Mouse (Mus musculus) kidney, adult 18-20 months (tissue): ENCODE data around the gene Galnt16.

Experiments
- DNase-seq: peaks from one replicate; pipeline ENCODE4 v3.0.0; 2021

Gene Galnt16

DNA sequence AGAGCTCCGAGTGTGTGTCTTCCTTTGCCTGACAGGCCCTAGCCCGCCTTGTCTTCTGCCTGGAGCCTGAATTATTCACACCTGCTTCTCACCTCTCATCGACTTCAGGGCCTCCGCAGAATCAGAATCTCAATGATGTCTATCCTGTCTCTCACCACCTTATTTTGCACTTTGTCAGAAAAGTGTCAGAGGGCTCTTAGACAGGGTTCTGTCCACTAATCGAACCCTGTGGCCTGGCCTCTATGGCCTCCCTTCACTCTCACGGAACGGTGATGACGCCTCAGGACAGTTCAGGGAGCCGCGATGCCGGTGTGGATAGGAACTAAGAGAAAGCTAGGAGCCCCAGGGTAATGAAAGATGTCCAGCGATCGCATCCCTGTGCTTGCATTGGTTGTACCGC is at the start of gene Galnt16:
Gene Galnt16 (plus strand): TSS at position 301 of the 400 bp plus-strand sequence.
- no peak for DNase-seq

DNA sequence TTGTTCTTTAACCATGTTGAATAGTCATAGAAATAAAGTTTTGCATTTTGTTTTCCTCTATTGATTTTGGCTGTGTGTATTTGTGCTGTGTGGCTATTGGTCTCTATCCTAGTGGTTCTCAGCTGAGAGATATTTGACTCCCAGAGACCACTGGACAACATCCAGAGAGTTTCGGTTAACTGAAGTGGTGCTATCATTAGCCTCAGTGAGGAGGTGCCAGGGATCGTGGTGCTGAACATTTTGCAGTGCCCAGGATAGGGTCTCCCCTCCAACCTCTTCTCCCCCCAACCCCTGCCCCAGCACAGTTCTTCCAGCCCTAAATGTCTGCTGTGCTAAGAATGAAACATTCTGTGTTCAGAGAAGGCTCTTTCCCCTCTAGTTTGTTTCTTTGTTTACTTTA is 47.9 kb upstream of the Galnt16 start:
- DNase-seq = no peak

DNA sequence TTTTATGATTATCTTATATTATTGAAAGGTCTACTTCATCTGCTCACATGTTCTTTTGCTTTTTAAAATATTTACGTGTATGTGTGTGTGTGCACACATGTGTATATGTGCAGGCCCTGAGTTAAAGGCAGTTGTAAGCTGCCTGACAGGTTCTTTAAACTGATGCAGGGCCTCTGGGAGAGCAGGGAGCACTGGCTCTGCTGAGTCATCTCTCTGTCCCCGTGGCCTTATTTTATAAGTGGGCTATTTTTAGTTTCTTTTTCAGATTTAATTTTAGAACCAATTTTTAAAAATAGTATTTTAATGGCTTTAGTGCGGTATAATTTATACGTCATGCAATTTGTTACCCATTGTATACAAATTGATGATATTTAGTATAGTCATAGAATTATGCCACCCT is 46.2 kb upstream of the Galnt16 start:
- no peak for DNase-seq

DNA sequence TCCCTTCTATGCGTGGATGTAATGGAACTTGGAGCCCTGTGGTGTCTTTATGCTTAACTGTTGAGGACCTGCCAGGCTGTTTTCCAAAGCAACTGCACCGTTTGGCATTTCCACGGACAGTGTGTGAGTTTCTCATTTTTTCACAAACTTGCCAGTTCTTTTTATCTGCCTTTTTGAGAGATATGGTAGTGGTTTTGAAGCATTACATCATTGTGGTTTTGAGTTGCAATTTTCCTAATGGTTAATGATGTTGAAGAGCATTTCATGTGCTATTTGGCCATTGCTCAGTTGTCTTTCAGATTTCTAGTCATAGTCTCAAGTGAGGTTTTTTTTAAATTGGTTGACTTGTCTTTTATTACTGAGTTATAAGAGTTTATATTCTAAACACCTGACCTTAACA is 44.3 kb upstream of the Galnt16 start:
- DNase-seq = no peak

DNA sequence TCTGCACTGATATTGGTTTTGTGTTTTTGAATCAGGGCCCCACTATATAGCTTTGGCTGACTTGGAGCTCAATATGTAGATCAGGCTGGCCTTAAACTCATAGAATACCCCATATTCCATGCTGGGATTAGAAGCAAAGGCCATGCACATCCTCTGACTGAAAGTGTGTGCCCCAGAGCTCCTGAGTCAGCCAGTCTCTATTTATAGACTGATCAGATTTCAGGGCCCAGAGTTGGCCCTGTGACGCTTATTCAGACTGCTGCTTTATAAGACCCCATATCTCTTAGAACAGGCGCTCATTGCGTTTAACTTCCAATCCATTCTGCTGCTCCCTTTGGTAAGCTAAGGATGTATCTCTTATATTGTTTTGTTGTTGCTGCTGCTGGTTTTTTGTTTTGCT is 38.1 kb upstream of the Galnt16 start:
- DNase-seq = no peak

DNA sequence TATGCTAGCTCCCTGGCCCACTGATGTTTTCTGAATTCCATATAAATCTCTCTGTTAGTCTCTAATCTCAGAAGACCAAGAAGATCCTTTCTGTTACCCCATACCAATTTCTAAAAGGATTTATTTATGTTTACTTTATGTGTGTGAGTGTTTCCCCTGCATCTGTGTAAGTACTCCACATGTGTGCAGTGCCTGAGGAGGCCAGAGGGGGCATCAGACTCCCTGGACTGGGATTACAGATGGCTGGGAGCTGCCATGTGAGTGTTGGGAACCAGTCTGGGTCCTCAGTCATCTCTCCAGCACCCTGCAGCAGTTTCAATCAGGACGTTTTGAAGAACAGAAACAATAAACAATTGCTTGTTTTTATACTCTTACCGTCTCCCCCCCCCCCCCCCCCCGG is 34.7 kb upstream of the Galnt16 start:
- DNase-seq = no peak

DNA sequence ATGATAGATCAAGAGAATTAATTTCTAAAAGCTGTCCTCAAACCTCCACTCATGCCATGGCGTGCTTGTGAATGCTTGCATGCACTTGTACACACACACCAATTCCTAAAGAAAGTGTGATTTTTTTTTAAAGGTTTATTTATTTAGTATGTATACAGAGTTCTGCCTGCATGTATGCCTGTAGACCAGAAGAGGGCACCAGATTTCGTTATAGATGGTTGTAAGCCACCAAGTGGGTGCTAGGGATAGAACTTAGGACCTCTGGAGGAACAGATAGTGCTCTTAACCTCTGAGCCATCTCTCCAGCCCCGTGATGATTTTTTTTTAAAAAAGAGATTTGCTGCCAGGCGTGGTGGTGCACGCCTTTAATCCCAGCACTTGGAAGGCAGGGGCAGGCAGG is 24.8 kb upstream of the Galnt16 start:
- no peak for DNase-seq

DNA sequence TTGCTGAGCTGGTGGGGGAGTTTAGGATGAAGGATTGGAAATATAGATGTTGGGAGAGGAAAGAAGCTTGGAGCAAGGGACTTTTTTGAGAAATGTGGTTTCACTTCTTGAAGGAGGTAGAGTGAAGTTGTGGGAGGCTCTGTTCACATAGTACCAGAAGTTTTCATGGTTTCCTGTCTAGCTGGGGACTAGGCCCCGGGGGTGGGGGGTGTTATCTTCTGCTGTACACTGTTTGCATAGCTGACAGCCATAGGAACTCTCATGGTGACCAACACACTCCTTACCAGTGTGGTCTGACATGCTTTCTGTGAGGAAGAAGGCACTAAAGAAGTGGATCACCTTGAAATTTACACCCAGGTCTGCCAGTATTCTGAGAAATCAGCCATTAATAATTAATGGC is 22.4 kb upstream of the Galnt16 start:
- no peak for DNase-seq

DNA sequence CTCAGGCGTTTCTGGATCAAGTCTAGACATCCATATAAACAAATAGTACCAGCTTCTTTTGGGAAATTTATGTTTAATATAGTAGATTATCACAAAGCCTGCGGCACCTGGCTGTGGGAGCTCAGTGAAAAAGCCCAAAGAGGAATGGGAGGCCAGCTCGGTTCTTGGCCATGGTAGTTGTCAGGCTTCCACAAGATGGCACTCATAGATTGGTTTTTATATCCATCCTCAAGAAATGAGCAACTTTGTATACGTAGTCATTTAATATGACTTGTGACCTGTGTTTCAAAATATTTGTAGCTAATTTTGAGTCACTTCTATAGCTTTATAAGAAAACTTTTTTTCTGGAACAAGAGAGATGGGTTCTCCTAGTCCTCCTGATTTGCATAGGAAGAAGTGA is 19.7 kb upstream of the Galnt16 start:
- no peak for DNase-seq

DNA sequence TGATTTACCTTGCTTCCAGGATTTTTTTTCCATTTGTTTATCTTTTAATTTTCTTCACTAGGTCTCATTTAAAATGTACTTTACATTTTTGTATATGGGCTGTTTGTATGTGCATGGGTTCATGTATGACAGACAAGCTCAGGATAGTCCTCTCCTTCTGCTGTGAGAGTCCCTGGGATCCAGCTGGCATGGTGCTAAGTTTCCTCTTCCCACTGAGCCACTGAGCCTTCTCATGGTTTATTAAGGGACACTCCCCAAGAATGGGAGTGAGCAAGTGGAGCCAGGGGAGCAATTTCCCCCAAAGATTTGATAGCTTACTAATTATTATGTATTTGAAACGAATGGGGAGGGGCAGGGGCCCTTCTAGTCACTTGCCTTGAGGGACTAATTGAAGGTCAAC is 17.6 kb upstream of the Galnt16 start:
- DNase-seq = no peak

DNA sequence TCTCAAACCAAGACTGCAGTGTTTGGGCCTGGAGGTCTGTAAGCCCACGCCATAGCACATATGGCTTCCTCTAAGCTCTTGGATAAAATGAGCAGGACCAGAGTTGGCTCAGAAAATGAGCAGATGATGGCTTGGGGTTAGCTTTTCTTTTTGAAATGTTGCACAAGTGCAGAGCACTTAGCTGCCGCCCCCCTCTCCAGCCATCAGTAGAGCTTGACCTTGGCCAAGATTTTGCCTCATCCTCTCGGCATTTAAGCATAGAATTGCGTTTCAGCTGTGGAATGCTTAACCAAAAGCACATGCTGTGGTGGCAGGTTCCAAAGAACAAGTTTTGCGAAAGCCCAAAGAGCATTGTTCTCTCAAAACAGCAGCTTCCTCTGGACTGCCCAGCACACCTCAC is 13.4 kb upstream of the Galnt16 start:
- DNase-seq = no peak

DNA sequence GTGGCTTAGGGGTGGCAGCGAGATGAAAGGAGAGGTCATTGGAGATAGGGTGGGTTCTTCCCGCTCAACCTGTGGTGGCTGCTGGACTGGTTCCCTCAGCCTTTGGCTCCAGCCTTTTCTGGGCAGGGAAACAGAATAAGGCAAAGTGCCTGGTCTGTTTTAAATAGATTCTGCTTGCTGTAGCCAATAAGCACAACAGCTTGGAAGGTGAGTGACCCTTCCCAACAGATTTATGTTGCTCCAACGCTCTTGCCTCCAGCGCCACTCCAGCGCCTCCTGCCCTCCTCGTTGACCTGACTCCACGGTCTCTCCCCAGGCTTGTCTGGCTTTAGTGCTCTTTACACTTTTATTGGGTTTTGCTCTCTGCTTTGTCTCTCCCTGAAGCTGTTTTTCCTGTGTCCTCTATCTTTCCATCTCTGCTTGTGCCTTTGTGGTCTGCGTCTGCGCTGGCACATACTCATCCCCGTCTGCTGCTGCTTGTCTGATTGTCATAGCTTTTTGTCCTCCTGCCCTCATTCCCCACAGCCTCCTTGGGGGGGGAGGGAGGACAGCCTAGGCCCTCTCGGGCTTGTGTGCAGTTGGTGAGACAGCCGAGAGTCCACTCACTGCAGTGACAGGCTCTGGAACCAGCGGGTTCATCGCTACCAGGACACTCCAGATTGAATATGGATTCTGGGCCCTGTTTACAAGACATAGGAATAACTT is 10.9 kb upstream of the Galnt16 start:
- no peak for DNase-seq

DNA sequence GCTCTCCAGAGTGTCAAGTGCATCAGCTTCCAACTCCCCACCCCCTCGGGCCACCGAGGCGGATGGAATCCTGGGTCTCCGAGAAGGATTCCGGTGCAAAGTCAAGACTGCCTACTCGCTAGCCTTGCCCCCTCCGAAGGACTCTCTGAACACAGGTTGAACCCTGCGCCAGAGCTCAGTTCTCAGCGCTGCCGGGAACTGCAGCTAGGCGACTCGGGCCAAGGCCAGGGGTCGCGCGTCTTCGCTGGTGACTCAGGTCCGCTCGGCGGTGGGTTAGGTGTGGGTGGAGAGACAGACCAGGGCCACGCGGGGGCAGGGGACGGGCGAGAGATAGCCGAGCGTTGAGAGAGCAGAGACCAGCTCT is 298 bp downstream of the Galnt16 start:
- DNase-seq = no peak

DNA sequence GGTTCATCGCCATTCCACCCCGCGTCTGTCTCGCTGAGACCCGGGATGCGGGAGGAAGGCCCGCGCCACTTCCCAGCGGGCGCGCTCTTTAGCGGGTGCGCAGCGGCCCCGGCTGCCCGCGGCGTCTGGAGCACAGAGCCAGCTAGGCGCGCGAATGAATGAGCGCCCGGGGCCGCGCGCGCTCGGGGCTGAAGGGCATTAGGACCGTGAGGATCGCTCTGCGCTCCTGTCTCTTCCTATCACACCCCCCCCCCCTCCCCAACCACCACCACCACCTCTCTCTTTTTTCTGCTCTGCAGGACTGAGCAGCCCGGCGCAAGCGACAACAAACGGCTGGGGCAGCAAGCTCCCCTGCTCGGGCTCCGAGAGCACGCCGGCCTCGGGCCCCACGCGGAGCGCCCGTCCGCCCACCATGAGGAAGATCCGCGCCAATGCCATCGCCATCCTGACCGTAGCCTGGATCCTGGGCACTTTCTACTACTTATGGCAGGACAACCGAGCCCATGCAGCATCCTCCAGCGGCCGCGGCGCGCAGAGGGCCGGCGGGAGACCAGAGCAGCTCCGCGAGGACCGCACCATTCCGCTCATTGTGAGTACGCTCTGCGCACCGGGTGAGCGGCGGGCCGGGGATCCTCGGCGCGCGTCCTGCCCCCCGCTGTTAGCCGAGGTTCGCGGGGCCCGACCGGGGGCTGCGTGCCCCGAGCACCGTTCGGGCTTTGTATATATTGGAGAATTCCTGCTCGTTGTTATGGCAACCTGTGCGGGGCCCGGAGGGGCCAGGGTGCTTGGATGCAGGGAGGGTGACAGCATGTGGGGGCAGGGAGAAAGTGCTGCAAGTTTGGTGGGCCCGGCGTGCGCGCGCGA is 912 bp downstream of the Galnt16 start:
- DNase-seq = no peak

DNA sequence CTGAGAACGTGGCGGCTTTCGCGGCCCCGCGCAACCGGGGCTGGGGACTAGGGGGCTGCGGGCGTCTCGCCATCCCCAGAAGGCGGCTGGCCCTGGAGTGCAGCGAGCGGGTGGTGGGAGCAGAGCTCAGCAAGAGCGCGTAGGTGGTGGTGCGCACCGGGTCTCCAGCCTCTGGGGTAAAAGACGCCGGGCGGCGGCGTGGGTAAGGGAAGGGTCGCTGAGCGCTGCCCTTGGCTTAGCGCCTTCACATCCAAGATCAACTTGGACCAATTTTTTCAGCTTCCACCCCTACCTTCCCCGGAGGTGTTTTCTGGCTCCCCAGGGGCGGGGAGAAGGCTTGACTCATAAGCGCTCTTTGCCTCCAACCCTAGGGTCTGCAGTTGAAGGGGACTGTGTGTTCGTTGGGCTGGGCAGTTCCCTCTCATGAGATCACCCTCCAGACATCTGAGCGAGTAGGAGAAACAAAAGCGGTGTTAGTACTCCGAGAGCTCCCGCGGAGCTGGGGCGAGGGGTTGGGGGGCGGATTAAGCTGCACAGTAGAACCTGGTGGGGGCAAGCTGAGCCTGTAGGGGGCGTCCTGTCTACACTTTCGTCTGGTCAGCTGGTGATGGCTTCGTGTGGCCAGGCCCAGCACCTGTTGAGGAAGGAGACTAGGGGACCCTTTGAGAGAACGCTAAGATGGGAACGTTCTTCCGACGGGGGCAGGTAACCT is 1.7 kb downstream of the Galnt16 start:
- DNase-seq = no peak

DNA sequence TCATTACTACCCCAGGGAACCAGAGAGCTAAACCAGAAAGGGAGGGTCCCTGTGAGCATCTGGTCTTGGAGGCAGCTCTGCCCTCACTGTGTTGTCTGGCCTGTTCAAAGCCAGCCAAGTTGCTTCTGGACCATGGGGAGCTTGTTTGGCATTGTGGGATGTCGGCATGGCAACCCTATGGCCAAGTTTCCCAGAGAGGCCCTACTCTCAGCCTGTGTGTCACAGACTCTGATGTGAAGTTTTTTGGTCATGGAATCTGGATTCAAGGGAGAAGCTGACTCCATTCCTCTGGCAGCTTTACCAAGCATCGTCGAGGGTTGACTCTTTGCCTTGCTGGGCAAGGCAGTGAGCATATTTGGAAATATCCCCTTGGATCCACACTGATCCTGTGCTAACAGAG is 3.9 kb downstream of the Galnt16 start:
- DNase-seq = no peak

DNA sequence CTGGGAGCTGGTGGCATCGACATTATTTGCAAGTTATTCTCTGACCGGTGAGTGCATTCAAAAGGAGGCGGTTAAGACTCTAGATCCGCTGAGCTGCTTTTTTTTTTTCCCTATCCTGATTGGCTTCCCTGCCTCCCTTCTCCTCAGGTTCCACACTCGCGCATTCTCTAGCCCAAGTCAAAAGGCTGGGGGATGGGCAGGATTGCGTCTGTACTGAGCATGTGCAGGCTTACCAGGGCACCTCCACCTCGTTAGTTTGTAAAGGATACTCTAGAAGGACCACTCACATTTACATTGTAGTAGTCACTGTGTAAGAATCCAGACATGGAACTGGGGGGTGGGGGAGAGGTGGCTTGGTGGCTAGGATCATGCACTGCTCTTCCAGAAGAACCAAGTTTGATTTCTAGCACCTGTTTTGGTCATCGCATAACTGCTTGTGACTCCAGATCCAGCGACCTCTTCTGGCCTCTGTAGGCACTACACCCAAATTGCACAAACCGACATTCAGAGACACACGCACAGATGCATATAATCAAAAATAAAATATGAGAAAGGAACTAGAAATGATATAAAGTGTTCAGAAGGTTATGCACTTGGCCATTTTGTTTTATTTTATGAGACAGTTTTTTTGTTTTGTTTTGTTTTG is 6.3 kb downstream of the Galnt16 start:
- no peak for DNase-seq

DNA sequence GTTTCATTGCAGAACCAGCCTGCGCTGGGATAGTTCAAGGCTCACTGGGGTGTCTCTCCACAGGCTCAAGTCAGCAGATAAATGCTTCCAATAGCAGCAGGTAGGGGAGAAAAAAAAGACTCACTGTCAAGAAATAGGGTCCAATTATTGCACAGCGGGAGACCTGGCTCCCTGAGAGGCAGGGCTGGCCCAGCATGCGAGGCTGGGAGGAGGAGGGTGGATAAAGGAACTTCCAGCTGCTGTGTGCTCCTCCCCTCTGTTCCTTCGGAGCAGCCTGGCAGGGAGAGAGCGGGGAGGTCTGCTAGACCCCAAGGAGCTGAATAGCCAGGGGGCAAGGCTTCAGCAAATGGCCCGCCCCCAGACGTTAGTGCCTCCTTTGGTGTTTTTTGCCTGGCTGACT is 7.4 kb downstream of the Galnt16 start:
- no peak for DNase-seq

DNA sequence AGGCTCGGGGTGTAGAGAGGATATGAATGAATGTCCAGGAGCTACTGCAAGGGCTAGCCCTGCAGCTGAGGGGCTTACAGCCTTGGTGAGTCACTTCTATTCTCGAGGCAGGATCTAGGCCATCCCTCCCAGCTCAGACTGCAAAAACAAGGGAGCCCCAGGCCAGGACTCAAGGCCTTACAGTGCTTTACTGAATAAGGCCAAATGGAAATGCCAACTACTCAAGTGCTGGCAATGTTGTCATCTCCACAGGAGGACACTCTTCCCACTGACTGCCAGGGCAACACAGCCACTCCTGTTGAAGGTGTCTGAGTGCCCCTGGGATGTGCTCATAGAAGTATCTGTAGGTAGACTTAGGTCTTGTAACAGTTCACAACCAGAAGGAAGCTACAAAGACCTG is 8.4 kb downstream of the Galnt16 start:
- DNase-seq = no peak

DNA sequence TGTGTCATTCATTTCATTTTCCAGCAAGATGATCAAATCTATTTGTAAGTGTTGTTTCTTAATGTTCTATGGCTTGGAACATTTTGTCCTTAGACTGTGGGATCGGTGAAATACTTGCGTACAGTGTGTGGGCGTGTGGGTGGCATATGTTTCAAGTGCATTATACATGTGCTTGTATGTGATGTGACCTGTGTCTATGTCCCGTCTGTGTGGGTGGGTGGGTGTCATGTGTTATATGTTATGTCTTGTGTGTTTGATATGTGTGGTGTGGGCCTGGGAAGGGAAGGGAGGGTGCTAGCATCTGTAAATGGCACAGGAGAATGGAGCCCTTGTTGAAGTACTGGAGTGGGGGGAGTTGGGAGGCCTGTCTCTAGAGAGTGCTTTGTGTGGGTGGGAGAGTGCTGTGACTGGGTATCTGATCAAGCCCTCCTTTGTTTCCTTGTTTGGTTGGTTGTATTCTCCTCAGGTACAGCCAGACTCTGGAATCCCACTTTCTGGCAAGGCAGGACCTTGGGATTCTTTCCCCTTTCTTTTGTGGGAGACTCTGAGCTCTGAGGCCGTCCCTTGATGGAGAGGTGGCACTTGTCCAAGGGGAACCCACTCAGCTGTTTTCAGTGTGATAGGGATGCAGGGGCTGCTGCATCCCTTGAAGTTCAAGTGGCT is 9.8 kb downstream of the Galnt16 start:
- no peak for DNase-seq

DNA sequence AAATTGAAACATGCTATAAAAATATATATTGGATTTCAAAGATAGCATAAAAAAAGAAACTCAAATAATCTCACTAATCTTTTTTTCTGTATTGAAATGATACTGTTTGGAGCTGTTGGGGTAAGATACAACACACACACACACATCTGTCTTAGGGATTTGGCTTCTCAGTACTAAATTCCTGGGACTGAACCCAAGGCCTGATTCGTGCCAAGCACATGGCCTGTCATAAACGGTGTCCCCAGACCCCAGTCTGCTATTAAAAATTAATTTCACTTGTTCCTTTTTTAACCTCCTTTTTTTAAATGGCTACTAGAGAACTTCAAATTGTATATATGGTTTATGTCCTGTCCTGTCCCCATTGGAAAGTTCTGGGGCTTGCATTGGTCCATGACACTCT is 12.0 kb downstream of the Galnt16 start:
- DNase-seq = no peak

DNA sequence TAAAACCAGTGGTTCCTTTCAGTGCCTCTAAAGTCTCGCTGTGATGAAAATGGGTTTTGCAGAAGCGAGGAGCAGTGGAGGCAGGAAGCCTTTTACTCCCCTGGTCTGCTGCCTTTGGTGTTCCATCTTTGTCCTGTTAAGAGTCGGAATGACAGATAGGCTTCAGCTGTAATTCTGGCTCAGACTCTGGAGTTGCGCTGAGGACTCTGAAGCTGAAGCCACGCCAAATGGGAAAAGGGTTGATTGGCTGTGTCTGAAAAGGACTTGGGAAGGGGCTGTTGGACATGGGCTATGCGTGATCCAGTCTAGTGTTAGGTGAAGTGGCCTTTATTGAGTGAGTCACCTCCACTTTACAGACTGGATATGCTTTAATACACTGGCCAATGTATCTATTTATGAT is 12.6 kb downstream of the Galnt16 start:
- no peak for DNase-seq

DNA sequence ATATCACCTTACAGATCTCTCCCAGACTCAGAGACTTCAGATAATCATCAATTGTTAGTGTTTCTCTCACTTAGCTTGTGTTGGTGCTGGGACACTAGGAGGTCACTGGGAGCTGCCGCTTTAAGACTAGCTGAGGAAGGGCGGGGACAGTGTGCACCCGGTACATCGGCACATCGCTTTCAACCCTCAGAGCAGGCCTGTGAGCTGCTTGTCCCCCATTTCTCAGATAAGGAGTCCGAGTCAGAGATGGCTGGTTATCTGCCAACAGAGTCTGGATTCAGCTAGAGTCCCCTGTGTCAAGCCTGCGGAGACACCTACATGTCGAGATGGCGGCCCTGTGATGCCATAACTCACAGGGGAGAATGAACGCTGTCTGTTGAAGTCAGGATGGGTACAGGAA is 13.5 kb downstream of the Galnt16 start:
- no peak for DNase-seq
